Mouse (Mus musculus) monocyte, adult 59 days (primary cell): ENCODE results near the gene Ush1c. TPM values are rescaled to one million over a fixed set of nuclear protein-coding genes. Genes with fewer than 3 reads are reported as not detected.

ENCODE experiments used
- total RNA-seq, 2 experiments: library from RNA; stranded (reverse); gene quantifications; one replicate each; pipeline ENCODE4 v1.2.4; 2023

Ush1c gene
- not detected for total RNA-seq

GRCm38 (mm10) chr7:46238346-46238745 lies at the start of gene Ush1c:
TSS of gene Ush1c (minus strand) at chr7:46238503.

GRCm38 (mm10) chr7:46240696-46241095 lies 2.4 kb upstream of the Ush1c start, which contains the start of gene Otog:
TSS of gene Otog (plus strand) at chr7:46240987.

GRCm38 (mm10) chr7:46179431-46180275 lies 58.6 kb downstream of the Ush1c start, which contains the start of gene Abcc8:
TSS of gene Abcc8 (minus strand) at chr7:46180033.

Other genes with a start within 250 kb of the Ush1c start
- not detected for gene Abcc6, start 208.2 kb downstream of the Ush1c start, total RNA-seq
- gene Nomo1, start 204.8 kb downstream of the Ush1c start, total RNA-seq = 10 to 100 TPM; 22.6 to 24.9 TPM
- gene Kcnj11, start 137.7 kb downstream of the Ush1c start, total RNA-seq = 1 to 10 TPM in 1 of 2 experiments, not detected in 1; 1.0 TPM
- 1 to 10 TPM in 1 of 2 experiments, under 1 TPM in 1; 0.21 to 1.9 TPM for gene Abcc8, start 58.5 kb downstream of the Ush1c start, total RNA-seq
- under 1 TPM; 0.46 to 0.55 TPM for gene Otog, start 2.5 kb upstream of the Ush1c start, total RNA-seq
- gene Myod1, start 138.0 kb upstream of the Ush1c start, total RNA-seq = not detected
- gene Kcnc1, start 158.0 kb upstream of the Ush1c start, total RNA-seq = under 1 TPM; 0.12 to 0.18 TPM